Mouse (Mus musculus) kidney, adult 2 months (tissue): ENCODE data around the gene Trp53i11. TPM values are rescaled to one million over a fixed set of nuclear protein-coding genes. Genes with fewer than 3 reads are reported as not detected.
A peak's percentile ranks its signal among the peaks of the same experiment; 100 is the strongest.

ENCODE experiments used
- DNase-seq: peaks from one replicate; pipeline ENCODE4 v3.0.0; 2021
- H3K27ac ChIP-seq: fragments of 200-500 bp; 2 replicates; pipeline ENCODE4 v1.5.1; 2012; ENCODE audit warnings: low read depth, low read length, control low read depth, inconsistent platforms; ENCODE audit not compliant: insufficient read depth
- H3K27me3 ChIP-seq: fragments of 200-500 bp; replicated peaks from 2 replicates; pipeline ENCODE4 v1.6.1; 2012; ENCODE audit warnings: mild to moderate bottlenecking, moderate library complexity, low read length, inconsistent platforms; ENCODE audit not compliant: control insufficient read depth, insufficient read depth
- H3K36me3 ChIP-seq: fragments of 200-500 bp; 2 replicates; pipeline ENCODE4 v1.6.1; 2012; ENCODE audit warnings: mild to moderate bottlenecking, moderate library complexity, low read length, inconsistent platforms; ENCODE audit not compliant: control insufficient read depth, insufficient read depth
- H3K4me1 ChIP-seq: fragments of 200-500 bp; 2 replicates; pipeline ENCODE4 v1.6.1; 2011; ENCODE audit warnings: low read length; ENCODE audit not compliant: control insufficient read depth, insufficient read depth
- H3K4me3 ChIP-seq: fragments of 200-500 bp; 2 replicates; pipeline ENCODE4 v1.5.1; 2011; ENCODE audit warnings: mild to moderate bottlenecking, low read depth, low read length, control low read depth; ENCODE audit not compliant: insufficient read depth
- CTCF ChIP-seq: fragments of 200-500 bp; conservative IDR thresholded peaks from 2 replicates; pipeline ENCODE4 v1.5.1; 2011; ENCODE audit warnings: low read depth, mild to moderate bottlenecking, control low read depth, low read length, moderate library complexity, mixed read lengths; ENCODE audit not compliant: insufficient read depth, insufficient read length
- POLR2A ChIP-seq: fragments of 200-500 bp; IDR thresholded peaks from one replicate; pipeline ENCODE4 v1.6.1; 2011; ENCODE audit warnings: low read depth, low read length, control low read depth
- WGBS: fragments of 180-500 bp; shearing (Covaris S2); methylation state at CpG from one replicate; pipeline ENCODE4 v1.1.7; 2018; 5-methylcytosine and 5-hydroxymethylcytosine counted together
- polyA plus RNA-seq: library from polyadenylated mRNA; depleted of rRNA; stranded (reverse); fragments of >200 nt; gene quantifications from 2 replicates; pipeline ENCODE4 v1.2.3, GENCODE M21; 2012

The Trp53i11 gene
- polyA plus RNA-seq, 1 experiment: 18.3 TPM

- 58% methylated on average over 6 of the region's 6 CpGs for WGBS
- TF ChIP-seq CTCF (no peak), POLR2A (no peak)
- Histone ChIP-seq H3K4me1 (no peaks in the 10 kb centered on the region), H3K4me3 (no peak overlapping the region), H3K27ac (no peak overlapping the region), H3K36me3 (no peaks in the 10 kb centered on the region), H3K27me3 (no peaks in the 10 kb centered on the region)
- peak; percentile 41 for DNase-seq
These were observed 36.1 kb downstream of the Trp53i11 start for GRCm38 (mm10) chr2:93223463-93223862.

- Histone ChIP-seq H3K36me3 (no peaks in the 10 kb centered on the region), H3K27ac (no peak overlapping the region), H3K4me3 (no peak overlapping the region), H3K4me1 (no peaks in the 10 kb centered on the region), H3K27me3 (no peaks in the 10 kb centered on the region)
- 14% methylated on average over 20 of the region's 20 CpGs for WGBS
- no peak for TF ChIP-seq POLR2A
- TF ChIP-seq CTCF: peak; percentile 82
- peak; percentile 88 for DNase-seq
These were observed 39.6 kb downstream of the Trp53i11 start for GRCm38 (mm10) chr2:93226606-93227595.

DNA sequence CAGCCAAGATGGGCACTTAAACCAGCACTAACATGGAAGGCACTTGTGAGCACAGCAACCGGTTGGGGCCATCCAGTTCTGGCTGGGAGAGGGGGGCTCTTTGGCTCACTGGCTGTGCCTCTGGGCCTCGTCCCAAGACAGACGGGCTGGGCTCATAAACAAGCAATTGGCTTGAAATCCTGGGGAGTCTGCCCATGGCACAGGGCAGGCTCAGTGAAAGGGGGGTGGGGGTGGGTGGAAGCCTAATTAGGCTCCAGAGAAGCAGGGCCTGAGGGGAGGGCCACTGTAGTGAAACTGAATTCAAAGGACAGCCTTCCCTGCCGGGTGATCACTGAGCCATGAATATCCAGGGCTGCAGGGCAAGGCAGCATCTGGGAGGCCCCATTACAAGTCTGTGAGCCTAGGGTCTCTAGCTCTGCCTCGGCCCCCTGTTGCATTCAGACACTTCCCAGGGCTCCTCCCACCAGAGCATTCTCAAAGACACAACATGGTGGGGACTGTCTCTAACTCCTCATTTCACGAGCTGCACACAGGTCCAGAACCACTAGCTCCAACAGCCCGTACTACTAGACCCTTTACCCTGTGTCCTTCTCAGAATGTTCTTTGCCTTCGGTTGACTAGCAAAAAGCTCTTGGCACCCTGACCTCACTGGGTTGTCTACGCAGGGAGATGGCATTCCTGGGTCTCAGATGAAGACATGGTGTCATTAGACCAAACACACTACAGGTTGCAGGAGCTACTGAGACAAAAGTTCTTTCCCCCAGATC lies 40.5 kb downstream of the Trp53i11 start:
- no peak overlapping the region for H3K27ac ChIP-seq
- no peak for TF ChIP-seq POLR2A
- no peak for TF ChIP-seq CTCF
- DNase-seq: peak; percentile 46
- H3K27me3 ChIP-seq: no peaks in the 10 kb centered on the region
- WGBS: 56% methylated on average over 9 of the region's 9 CpGs
- no peaks in the 10 kb centered on the region for H3K4me1 ChIP-seq
- no peaks in the 10 kb centered on the region for H3K36me3 ChIP-seq
- no peak overlapping the region for H3K4me3 ChIP-seq

GRCm38 (mm10) chr2:93228480-93228824 lies 41.1 kb downstream of the Trp53i11 start:
- TF ChIP-seq POLR2A (no peak), CTCF (no peak)
- WGBS: 54% methylated on average over 5 of the region's 5 CpGs
- Histone ChIP-seq H3K4me3 (no peak overlapping the region), H3K27me3 (no peaks in the 10 kb centered on the region), H3K27ac (no peak overlapping the region), H3K4me1 (no peaks in the 10 kb centered on the region), H3K36me3 (no peaks in the 10 kb centered on the region)
- DNase-seq: no peak

DNA sequence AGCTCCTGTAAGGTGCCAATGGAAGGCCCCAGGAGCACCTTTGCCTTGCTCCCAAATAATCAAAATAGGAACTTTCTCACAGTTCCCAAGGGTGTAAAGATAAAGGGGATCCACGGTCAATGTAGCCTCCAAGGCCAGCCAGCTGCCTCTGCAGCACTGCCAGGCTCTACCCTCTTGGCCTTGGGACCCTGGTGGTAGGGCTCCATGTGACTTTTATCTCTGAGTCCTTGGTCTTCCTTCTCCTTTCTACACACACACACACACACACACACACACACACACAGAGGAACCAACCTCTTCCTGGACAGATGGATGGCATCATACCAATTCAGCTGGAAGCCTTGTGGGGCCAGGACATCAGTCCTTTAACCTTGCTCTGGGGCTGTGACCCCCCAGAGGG lies 44.8 kb downstream of the Trp53i11 start:
- no peaks in the 10 kb centered on the region for H3K36me3 ChIP-seq
- H3K4me3 ChIP-seq: no peak overlapping the region
- no peak for TF ChIP-seq CTCF
- TF ChIP-seq POLR2A: no peak
- DNase-seq: no peak
- H3K4me1 ChIP-seq: no peaks in the 10 kb centered on the region
- no peak overlapping the region for H3K27ac ChIP-seq
- WGBS: 80% methylated on average over 1 of the region's 1 CpGs
- no peaks in the 10 kb centered on the region for H3K27me3 ChIP-seq

- Histone ChIP-seq H3K27me3 (no peaks in the 10 kb centered on the region), H3K4me3 (no peak overlapping the region), H3K36me3 (no peaks in the 10 kb centered on the region), H3K27ac (no peak overlapping the region), H3K4me1 (no peaks in the 10 kb centered on the region)
- 62% methylated on average over 1 of the region's 1 CpGs for WGBS
- TF ChIP-seq CTCF: no peak
- TF ChIP-seq POLR2A: no peak
- DNase-seq: peak; percentile 81
These were observed 49.7 kb downstream of the Trp53i11 start for GRCm38 (mm10) chr2:93237055-93237454.

DNA sequence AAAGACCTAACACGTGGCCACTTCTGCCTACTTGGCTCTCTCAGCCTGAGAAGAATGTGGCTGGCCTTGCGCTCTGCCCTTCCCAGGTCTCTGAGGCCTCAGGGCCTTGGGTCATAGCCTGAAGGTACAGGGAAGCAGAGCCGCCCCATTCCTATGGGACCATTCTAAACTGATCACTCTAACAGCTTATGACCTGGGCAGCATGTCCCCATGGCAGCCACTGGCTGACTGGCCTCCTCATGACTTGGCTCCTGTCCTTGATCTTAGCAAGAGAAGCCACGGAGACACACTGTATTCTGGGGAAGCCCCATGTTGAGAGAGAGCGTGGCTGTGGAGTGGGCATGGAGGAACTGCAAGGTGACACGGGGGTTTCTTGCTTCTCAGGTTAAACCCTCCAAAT lies 51.5 kb downstream of the Trp53i11 start:
- WGBS: 81% methylated on average over 6 of the region's 6 CpGs
- Histone ChIP-seq H3K27ac (no peak overlapping the region), H3K36me3 (no peaks in the 10 kb centered on the region), H3K4me3 (no peak overlapping the region), H3K4me1 (no peaks in the 10 kb centered on the region), H3K27me3 (no peaks in the 10 kb centered on the region)
- no peak for DNase-seq
- TF ChIP-seq POLR2A (no peak), CTCF (no peak)
